Mouse (Mus musculus) kidney, postnatal 36 days (tissue): ENCODE results near the gene 4930590J08Rik.

Experiments
- DNase-seq, 2 experiments: peaks; one replicate each; pipeline ENCODE4 v3.0.0; 2021 to 2022; ENCODE audit warnings: mixed read lengths in 2 of 2

4930590J08Rik gene

GRCm38 (mm10) chr6:91965060-91965459, 62.5 kb downstream of the 4930590J08Rik start:
- peak in 1 of 2 experiments; percentile 4 for DNase-seq

DNA sequence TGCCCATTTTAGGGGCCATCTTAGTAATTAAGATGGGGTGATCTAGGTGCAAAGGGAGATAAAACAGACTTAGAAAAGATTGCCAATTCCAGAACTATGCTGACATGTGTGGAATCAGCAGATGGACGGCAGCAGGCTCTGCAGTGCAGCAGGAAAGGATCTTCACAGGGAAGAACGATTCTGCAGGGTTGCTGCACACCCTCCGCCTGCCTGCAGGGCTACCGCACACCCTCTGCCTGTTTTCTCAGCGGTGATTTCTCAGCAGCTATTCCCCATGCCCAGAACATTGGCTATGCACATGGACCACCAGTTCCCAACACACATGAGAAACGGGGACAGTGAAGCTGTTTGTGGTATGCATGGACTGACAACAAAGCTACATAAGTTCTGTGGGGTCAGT, 63.4 kb downstream of the 4930590J08Rik start:
- no peak for DNase-seq

DNA sequence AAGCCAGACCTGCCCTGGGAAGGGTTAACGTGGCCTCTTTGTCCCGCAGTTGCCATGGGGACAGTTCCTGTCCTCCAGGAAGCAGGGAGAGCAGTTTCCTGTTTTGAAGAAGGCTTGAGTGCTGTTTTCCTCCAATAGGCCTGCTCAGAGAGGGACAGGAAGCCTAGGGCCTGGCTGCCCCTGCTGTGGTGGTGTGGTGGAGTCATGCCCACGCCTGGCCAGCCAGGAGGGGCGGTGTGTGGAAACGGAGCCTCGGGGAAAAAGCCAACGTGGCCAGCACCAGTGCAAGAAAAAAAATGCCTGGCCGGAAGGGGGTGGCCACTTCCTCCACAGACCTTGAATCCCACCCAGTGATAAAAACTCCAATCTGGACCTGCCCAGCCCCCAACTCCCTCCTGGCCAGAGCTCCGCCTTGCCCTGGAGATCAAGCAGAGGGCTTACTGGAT, 69.6 kb downstream of the 4930590J08Rik start:
- peak; percentile 82 to 89 for DNase-seq

DNA sequence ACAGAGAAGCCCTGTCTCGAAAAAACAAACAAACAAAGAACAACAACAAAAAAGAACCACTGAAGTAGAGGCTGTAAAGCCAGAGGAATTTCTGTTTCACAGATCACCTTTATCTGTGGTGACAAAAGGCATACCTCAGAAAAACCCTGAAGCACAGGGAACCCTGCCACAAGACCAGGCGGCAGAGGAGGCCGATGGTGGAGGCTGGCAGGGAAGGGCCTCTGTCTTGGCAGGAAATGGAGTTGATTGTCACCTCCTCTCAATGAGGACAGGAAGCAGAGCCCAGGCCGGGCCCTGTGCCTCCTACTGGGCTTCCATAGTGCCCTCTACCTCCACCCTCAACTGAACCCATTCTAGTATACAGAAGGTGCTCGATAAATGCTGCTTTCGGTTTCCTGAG, 71.4 kb downstream of the 4930590J08Rik start:
- peak in 1 of 2 experiments; percentile 9 for DNase-seq

DNA sequence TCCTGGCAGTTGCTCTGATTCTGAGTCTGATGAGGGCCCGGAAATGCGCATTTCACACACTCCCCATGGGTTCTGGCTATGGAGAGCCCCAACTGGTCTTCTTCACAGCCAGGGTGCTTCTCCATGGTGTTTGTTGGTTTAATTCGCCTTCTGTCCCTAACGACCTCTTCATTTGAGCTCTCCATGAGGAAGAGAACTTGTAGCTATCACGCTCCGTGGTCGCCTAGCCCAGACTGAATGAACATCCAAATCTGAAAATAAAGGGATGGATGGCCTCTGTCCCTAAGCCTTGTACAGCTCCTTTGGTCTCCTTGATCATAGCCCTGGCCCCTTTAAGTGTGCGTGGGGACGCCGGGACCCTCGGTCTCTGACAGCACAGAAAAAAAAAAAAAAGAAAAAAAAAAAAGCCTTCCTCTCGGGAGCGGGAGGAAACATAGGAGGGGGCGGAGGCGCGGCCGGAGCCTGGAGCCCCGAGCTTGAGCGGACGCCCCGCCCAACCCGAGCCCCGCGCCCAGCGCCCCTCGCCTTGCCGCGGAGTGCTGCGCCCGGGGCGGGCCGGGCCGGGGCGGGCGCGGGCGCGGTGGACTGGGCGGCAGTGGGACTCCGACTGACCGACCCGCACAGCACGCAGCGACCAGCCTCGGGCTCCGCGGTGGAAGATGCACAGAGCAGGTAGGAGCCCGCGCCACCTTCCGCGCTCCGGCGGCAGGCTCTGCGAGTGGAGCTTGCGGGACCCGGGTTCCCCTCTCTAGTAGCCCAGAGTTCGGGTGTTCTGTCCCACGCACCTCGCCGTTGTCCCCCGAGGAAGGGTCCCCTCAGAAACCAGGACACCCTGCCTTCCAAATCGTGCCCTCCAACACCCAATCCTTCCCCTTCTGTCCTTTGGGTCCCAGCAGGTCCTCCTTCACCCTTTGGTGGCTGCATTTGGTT, 76.0 kb downstream of the 4930590J08Rik start, which contains the start of gene Fgd5:
Gene Fgd5 (plus strand): TSS at position 508 of the 930 bp plus-strand sequence.
- DNase-seq = peak; percentile 53 to 71

- peak; percentile 12 to 27 for DNase-seq
Measured at GRCm38 (mm10) chr6:91979301-91979996, 76.8 kb downstream of the 4930590J08Rik start.

GRCm38 (mm10) chr6:91980011-91980410, 77.4 kb downstream of the 4930590J08Rik start:
- no peak for DNase-seq

DNA sequence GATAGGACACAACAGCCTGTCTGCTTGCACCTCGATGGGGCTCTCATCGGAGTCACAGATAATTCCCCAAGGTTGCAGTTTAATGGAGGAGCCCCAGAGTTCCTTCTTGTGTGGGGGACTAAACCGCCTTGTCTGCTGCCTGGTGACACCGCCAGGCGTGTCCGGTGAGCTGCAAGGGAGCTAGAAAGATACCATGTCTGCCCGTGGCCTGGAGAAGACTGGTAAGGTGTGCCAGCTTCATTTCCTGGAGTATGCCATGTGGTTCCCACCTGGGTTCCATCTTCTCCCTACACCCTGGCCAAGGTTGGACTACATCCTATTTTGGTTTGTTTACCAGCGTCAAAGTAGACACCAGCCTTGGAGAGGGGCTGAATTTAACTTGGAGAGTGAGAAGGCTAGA, 87.5 kb downstream of the 4930590J08Rik start:
- no peak for DNase-seq

DNA sequence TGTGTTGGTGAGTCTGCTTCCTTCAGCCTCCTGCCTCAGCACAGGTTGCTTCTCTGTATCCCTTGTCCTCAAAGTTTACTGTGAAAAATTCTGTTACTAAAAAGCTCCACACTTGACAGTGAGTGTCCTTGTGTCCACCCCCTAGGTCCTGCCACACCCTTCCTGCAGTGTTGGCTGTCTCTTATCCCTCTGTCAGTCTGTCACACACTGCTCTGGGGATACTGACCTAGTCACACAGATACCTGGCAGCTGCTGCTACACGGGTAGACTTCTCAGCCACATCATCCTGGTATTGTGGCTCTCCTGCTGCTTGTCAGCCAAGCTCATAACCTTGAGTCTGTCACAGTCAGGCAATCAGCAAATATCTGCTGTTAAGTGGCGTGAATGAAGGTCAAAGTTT, 90.2 kb downstream of the 4930590J08Rik start:
- DNase-seq = peak in 1 of 2 experiments; percentile 34

- no peak for DNase-seq
Measured at GRCm38 (mm10) chr6:91993795-91994505, 91.3 kb downstream of the 4930590J08Rik start.

DNA sequence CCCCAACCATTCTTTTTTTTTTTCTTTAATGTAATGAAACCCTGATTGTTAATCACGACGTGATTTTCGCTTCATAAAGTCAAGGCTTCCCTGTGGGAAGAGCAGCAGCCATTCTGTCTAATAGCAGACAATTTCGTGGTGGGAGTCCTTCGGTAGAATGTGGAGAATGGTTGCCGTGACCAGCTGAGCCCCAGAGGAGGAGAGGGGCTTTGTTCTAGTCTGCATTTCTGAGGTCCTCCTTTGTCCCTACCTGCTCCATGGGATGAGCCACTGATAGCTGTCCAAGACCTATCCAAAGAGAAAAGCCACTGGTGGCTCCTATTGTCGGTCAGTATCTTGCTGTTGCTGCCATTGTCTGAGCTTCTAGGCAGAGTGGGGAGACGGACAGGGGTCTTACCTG, 93.5 kb downstream of the 4930590J08Rik start:
- no peak for DNase-seq
